Mouse (Mus musculus) spleen, adult 2 months (tissue): Measurements from ENCODE around the gene Agbl4. TPM values are rescaled to one million over a fixed set of nuclear protein-coding genes. Genes with fewer than 3 reads are reported as not detected.

Experiments used
- DNase-seq, 2 experiments: peaks; one replicate each; pipeline versions ENCODE4 v3.0.0 to v3.0.0-alpha.2; 2012 to 2021; ENCODE audit warnings: low spot score in 2 of 2, low read depth in 1 of 2
- H3K27ac ChIP-seq: fragments of 200-500 bp; 2 replicates; pipeline ENCODE4 v1.5.1; 2012; ENCODE audit warnings: low read length, inconsistent platforms; ENCODE audit not compliant: insufficient read depth
- H3K27me3 ChIP-seq: fragments of 200-500 bp; 2 replicates; pipeline ENCODE4 v1.6.1; 2012; ENCODE audit warnings: mild to moderate bottlenecking, moderate library complexity, low read length, inconsistent platforms; ENCODE audit not compliant: control insufficient read depth, insufficient read depth
- H3K36me3 ChIP-seq: fragments of 200-500 bp; 2 replicates; pipeline ENCODE4 v1.6.1; 2012; ENCODE audit warnings: mild to moderate bottlenecking, low read length, inconsistent platforms; ENCODE audit not compliant: control insufficient read depth, insufficient read depth
- H3K4me1 ChIP-seq: fragments of 200-500 bp; 2 replicates; pipeline ENCODE4 v1.6.1; 2011; ENCODE audit warnings: inconsistent platforms; ENCODE audit not compliant: control insufficient read depth, insufficient read depth, insufficient read length
- H3K4me3 ChIP-seq: fragments of 200-500 bp; 2 replicates; pipeline ENCODE4 v1.5.1; 2011; ENCODE audit warnings: mild to moderate bottlenecking, inconsistent platforms; ENCODE audit not compliant: insufficient read depth, insufficient read length; ENCODE audit errors: extremely low read depth
- CTCF ChIP-seq: fragments of 200-500 bp; IDR thresholded peaks from 2 replicates; pipeline ENCODE4 v1.5.1; 2011; ENCODE audit warnings: mild to moderate bottlenecking, inconsistent platforms; ENCODE audit not compliant: insufficient read depth, insufficient read length, insufficient replicate concordance; ENCODE audit errors: extremely low read depth
- POLR2A ChIP-seq: fragments of 200-500 bp; IDR thresholded peaks from 2 replicates; pipeline ENCODE4 v1.6.1; 2011; ENCODE audit warnings: low read depth, low read length, inconsistent platforms
- WGBS: fragments of 180-500 bp; shearing (Covaris S2); methylation state at CpG from one replicate; pipeline ENCODE4 v1.1.7; 2018; 5-methylcytosine and 5-hydroxymethylcytosine counted together
- polyA plus RNA-seq: library from polyadenylated mRNA; depleted of rRNA; stranded (reverse); fragments of >200 nt; gene quantifications from 2 replicates; pipeline ENCODE4 v1.2.3, GENCODE M21; 2012

Gene Agbl4
- polyA plus RNA-seq, 1 experiment = 0.18 TPM

DNA sequence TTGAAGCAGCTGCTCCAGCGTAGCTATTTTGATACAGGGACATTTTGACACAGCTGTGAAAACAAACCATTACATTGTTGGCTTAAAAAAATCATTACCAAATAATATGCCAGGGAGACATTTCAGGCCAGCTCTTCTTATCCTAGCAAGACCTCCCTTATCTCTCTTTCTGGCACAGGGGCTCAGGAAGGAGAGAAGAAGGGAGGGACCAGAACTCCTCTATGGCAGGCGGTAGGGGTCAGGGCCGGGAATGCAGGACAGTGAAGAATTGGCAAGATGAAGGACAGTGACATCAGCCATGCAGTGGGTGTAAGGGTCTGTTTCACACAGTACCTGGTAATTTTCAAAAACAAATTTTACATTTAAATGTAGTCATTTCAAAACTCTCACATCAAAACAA is 1116.5 kb downstream of the Agbl4 start:
- no peak for DNase-seq
- Histone ChIP-seq H3K27me3 (no peaks in the 10 kb centered on the region), H3K27ac (no peak overlapping the region), H3K4me1 (no peaks in the 10 kb centered on the region), H3K4me3 (no peak overlapping the region), H3K36me3 (no peaks in the 10 kb centered on the region)
- 81% methylated on average over 3 of the region's 3 CpGs for WGBS
- no peak for TF ChIP-seq CTCF
- TF ChIP-seq POLR2A = no peak

DNA sequence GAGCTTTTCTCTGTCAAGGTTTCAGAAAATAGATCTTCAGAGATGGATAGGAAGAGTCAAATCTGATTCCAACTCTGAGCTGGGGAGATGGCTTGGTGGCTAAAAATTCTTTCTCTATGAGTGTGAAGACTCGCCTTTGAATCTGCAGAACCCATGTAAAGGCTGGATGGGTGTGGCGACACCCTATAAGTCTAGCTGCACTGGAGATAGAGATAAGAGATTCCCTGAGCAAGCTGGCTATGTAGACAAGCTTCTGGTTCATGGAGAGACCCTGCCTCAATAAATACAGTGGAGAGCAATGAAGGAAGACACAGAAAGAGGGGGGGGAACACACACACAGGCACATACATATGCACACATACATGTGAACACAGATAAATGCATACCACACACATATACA is 1118.7 kb downstream of the Agbl4 start:
- no peak overlapping the region for H3K4me3 ChIP-seq
- no peaks in the 10 kb centered on the region for H3K4me1 ChIP-seq
- WGBS = 88% methylated on average over 2 of the region's 2 CpGs
- no peak overlapping the region for H3K27ac ChIP-seq
- no peak for TF ChIP-seq POLR2A
- no peaks in the 10 kb centered on the region for H3K36me3 ChIP-seq
- DNase-seq = no peak
- no peaks in the 10 kb centered on the region for H3K27me3 ChIP-seq

DNA sequence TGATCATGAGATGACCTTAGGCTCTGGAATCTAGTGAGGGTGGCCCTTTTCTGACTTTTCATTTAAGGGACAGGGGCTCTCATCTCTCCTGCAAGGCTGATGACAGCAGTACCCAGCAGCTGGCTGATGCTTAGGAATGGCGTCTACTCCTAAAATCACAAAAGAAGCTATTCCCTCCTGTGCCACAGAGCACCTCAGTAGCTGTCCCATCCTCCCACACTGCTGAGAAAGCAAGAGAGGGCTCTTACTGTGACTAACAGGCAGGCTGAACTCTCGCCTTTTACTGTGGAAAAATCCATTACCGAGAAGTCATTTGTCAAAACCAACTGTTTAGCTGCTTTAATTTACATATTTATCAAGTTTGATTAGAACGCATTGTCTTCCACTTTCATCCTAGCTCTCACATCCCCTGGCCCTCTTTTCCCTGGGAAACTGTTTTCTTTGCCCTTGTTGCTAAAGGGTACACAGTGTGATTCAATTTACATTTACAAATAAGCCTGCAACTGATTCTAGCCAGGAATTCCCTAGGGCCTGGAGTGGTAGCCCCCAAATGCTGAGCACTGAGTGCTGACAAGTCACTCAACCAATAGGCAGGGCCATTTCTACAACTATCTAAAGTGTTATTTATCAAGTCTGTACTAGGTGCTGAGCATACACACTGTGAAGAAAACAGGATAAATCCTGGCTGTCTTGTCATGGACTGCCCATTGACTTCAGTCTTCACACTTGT is 1119.8 kb downstream of the Agbl4 start:
- no peak overlapping the region for H3K4me3 ChIP-seq
- 72% methylated on average over 4 of the region's 4 CpGs for WGBS
- DNase-seq = no peak
- no peaks in the 10 kb centered on the region for H3K27me3 ChIP-seq
- TF ChIP-seq POLR2A (no peak), CTCF (no peak)
- H3K27ac ChIP-seq = no peak overlapping the region
- H3K4me1 ChIP-seq = no peaks in the 10 kb centered on the region
- no peaks in the 10 kb centered on the region for H3K36me3 ChIP-seq

DNA sequence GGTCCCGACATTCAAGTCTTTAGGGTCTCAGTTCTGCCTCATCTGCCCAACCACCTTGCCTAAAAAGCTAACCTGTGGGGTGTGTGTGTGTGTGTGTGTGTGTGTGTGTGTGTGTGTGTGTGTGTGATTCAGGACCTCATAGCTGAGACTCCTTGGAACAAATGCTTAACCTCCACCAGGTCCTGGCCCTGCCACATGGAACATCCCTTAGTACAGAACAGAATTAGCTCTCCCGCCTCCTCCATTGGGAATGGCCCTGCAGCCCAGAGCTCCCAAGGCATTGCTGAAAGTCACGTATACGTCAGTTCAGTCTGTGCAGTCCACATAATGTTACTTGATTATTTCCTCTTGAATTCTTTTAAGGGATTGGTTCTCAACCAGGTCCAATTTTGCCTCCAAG is 1120.7 kb downstream of the Agbl4 start:
- Histone ChIP-seq H3K4me3 (no peak overlapping the region), H3K27ac (no peak overlapping the region), H3K36me3 (no peaks in the 10 kb centered on the region), H3K4me1 (no peaks in the 10 kb centered on the region), H3K27me3 (no peaks in the 10 kb centered on the region)
- no peak for TF ChIP-seq CTCF
- TF ChIP-seq POLR2A = no peak
- 88% methylated on average over 4 of the region's 4 CpGs for WGBS
- DNase-seq = no peak

DNA sequence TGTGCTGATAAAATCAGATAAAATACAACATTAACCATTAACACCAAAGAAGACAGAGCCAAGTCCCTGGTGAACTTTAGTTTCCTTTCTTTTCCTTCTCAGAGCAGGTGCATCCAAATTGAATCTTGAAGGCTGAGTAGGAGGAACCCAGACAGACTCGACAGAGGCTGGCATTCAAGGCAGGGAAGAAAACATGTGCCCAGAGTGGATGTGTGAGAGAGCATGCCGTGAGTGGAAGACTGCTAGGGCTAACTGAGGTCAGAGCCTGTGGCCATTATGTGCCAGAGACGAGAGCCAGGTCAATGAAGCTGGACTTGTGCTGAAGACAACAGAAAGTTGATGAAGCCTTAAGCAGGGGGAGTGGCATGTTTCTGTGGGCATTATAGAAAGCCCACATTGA is 1121.8 kb downstream of the Agbl4 start:
- DNase-seq = no peak

DNA sequence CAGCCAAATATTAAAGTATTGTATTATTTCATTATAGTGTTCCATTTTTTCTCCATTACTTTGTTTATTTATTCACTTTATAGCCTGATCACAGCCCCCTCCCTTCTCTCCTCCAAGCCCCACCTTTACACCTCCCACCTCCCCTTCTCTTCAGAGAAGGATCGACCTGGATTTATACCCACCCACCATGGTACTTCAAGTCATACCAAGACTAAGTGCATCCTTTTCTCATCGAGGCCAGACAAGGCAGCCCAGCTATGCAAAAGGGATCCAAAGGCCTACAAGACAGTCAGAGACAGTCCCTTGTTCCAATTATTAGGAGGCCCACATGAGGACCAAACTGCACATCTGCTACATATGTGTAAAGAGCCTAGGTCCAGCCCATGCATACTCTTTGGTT is 1122.5 kb downstream of the Agbl4 start:
- 90% methylated on average over 2 of the region's 2 CpGs for WGBS
- H3K27me3 ChIP-seq = no peaks in the 10 kb centered on the region
- no peak for DNase-seq
- H3K27ac ChIP-seq = no peak overlapping the region
- no peaks in the 10 kb centered on the region for H3K36me3 ChIP-seq
- no peaks in the 10 kb centered on the region for H3K4me1 ChIP-seq
- no peak overlapping the region for H3K4me3 ChIP-seq
- TF ChIP-seq CTCF (no peak), POLR2A (no peak)

More for the DNA sequence above, 1121.8 kb downstream of the Agbl4 start:
- H3K4me1 ChIP-seq = no peaks in the 10 kb centered on the region
- TF ChIP-seq CTCF (no peak), POLR2A (no peak)
- no peaks in the 10 kb centered on the region for H3K36me3 ChIP-seq
- no peaks in the 10 kb centered on the region for H3K27me3 ChIP-seq
- no peak overlapping the region for H3K4me3 ChIP-seq
- H3K27ac ChIP-seq = no peak overlapping the region
- WGBS = 76% methylated on average over 3 of the region's 3 CpGs

DNA sequence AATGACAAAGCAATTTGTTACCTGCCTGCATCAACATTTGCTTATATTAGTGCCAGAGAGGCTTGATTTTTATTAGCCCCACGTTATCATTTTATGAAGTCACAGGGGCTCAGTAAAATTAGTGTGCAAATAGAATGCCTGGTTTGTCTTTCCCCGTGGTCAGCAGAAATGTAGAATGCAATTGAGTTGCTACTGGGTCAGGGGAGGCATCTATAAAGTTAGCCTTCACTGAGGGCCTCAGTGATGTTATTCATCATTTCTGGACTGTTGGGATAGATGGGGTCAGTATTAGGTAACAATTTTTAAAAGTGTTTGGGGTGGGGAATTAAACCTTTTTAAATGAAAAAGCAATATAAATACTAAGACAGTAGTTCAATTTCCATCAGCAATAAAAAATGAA is 1125.5 kb downstream of the Agbl4 start:
- no peak overlapping the region for H3K27ac ChIP-seq
- DNase-seq = no peak
- no peak overlapping the region for H3K4me3 ChIP-seq
- TF ChIP-seq POLR2A (no peak), CTCF (no peak)
- no peaks in the 10 kb centered on the region for H3K27me3 ChIP-seq
- H3K36me3 ChIP-seq = no peaks in the 10 kb centered on the region
- WGBS = 64% methylated on average over 2 of the region's 2 CpGs
- H3K4me1 ChIP-seq = no peaks in the 10 kb centered on the region
